Mouse (Mus musculus): ENCODE data around the gene Lama2.

The Lama2 gene

GRCm38 (mm10) chr10:27193986-27194908 lies 425.3 kb downstream of the Lama2 start:
- no peak for DNase-seq (ENCODE audit: low read depth in 1 of 2, low spot score in 2 of 2)

GRCm38 (mm10) chr10:27188630-27189365 lies 430.8 kb downstream of the Lama2 start:
- DNase-seq (ENCODE audit: low read depth in 1 of 2, low spot score in 2 of 2), result no peak

GRCm38 (mm10) chr10:27184185-27184584 lies 435.4 kb downstream of the Lama2 start:
- DNase-seq (ENCODE audit: low read depth in 1 of 2, low spot score in 2 of 2), result no peak

GRCm38 (mm10) chr10:27174271-27174670 lies 445.3 kb downstream of the Lama2 start:
- no peak for DNase-seq (ENCODE audit: low read depth in 1 of 2, low spot score in 2 of 2)

- no peak for DNase-seq (ENCODE audit: low read depth in 1 of 2, low spot score in 2 of 2)
Observed at GRCm38 (mm10) chr10:27164738-27165137, 454.8 kb downstream of the Lama2 start.

- no peak for DNase-seq (ENCODE audit: low read depth in 1 of 2, low spot score in 2 of 2)
Observed at GRCm38 (mm10) chr10:27162364-27162763, 457.2 kb downstream of the Lama2 start.

GRCm38 (mm10) chr10:27150220-27150619 lies 469.3 kb downstream of the Lama2 start:
- DNase-seq (ENCODE audit: low read depth in 1 of 2, low spot score in 2 of 2), result no peak

GRCm38 (mm10) chr10:27140422-27140821 lies 479.1 kb downstream of the Lama2 start:
- DNase-seq (ENCODE audit: low read depth in 1 of 2, low spot score in 2 of 2), result no peak

- DNase-seq (ENCODE audit: low read depth in 1 of 2, low spot score in 2 of 2), result no peak
Observed at GRCm38 (mm10) chr10:27135768-27136167, 483.8 kb downstream of the Lama2 start.

- no peak for DNase-seq (ENCODE audit: low read depth in 1 of 2, low spot score in 2 of 2)
Observed at GRCm38 (mm10) chr10:27133135-27133534, 486.4 kb downstream of the Lama2 start.

- DNase-seq (ENCODE audit: low read depth in 1 of 2, low spot score in 2 of 2), result no peak
Observed at GRCm38 (mm10) chr10:27127454-27127853, 492.1 kb downstream of the Lama2 start.

GRCm38 (mm10) chr10:27123763-27124162 lies 495.8 kb downstream of the Lama2 start:
- no peak for DNase-seq (ENCODE audit: low read depth in 1 of 2, low spot score in 2 of 2)

GRCm38 (mm10) chr10:27117815-27118214 lies 501.7 kb downstream of the Lama2 start:
- no peak for DNase-seq (ENCODE audit: low read depth in 1 of 2, low spot score in 2 of 2)

GRCm38 (mm10) chr10:27116938-27117647 lies 502.5 kb downstream of the Lama2 start:
- no peak for DNase-seq (ENCODE audit: low read depth in 1 of 2, low spot score in 2 of 2)

- no peak for DNase-seq (ENCODE audit: low read depth in 1 of 2, low spot score in 2 of 2)
Observed at GRCm38 (mm10) chr10:27114131-27114530, 505.4 kb downstream of the Lama2 start.

- no peak for DNase-seq (ENCODE audit: low read depth in 1 of 2, low spot score in 2 of 2)
Observed at GRCm38 (mm10) chr10:27103811-27104210, 515.7 kb downstream of the Lama2 start.

GRCm38 (mm10) chr10:27101800-27102353 lies 517.7 kb downstream of the Lama2 start:
- no peak for DNase-seq (ENCODE audit: low read depth in 1 of 2, low spot score in 2 of 2)

GRCm38 (mm10) chr10:27077113-27077512 lies 542.4 kb downstream of the Lama2 start:
- DNase-seq (ENCODE audit: low read depth in 1 of 2, low spot score in 2 of 2), result no peak

- no peak for DNase-seq (ENCODE audit: low read depth in 1 of 2, low spot score in 2 of 2)
Observed at GRCm38 (mm10) chr10:27068794-27069435, 550.6 kb downstream of the Lama2 start.

- no peak for DNase-seq (ENCODE audit: low read depth in 1 of 2, low spot score in 2 of 2)
Observed at GRCm38 (mm10) chr10:27063671-27064070, 555.9 kb downstream of the Lama2 start.

GRCm38 (mm10) chr10:27054488-27054887 lies 565.1 kb downstream of the Lama2 start:
- no peak for DNase-seq (ENCODE audit: low read depth in 1 of 2, low spot score in 2 of 2)
